Mouse (Mus musculus) hindlimb bud, embryonic 11.5 days (tissue): ENCODE measurements around the gene Eif1b.
"Not testable (repeated sequence)": the region's sequence is repeated elsewhere in the genome, so short reads cannot be mapped to it uniquely, and the experiment has no call there.

ENCODE experiments used
- DNase-seq: peaks from one replicate; pipeline ENCODE4 v3.0.0-alpha.2; 2012; ENCODE audit warnings: low read depth, low spot score; ENCODE audit errors: extremely low spot score

The Eif1b gene

GRCm38 (mm10) chr9:120519469-120520125 lies 27.6 kb downstream of the Eif1b start:
- DNase-seq, result no peak

- DNase-seq, result no peak
Measured at GRCm38 (mm10) chr9:120521161-120521560, 29.1 kb downstream of the Eif1b start.

- no peak for DNase-seq
Measured at GRCm38 (mm10) chr9:120527270-120527669, 35.2 kb downstream of the Eif1b start.

- no peak for DNase-seq
Measured at GRCm38 (mm10) chr9:120527919-120528318, 35.9 kb downstream of the Eif1b start.

GRCm38 (mm10) chr9:120528815-120529510 lies 36.9 kb downstream of the Eif1b start:
- DNase-seq, result no peak

GRCm38 (mm10) chr9:120530471-120530870 lies 38.4 kb downstream of the Eif1b start:
- DNase-seq, result no peak

- no peak for DNase-seq
Measured at GRCm38 (mm10) chr9:120532062-120532461, 40.0 kb downstream of the Eif1b start.

GRCm38 (mm10) chr9:120532691-120533090 lies 40.7 kb downstream of the Eif1b start:
- DNase-seq, result no peak

- DNase-seq, result not testable (repeated sequence)
Measured at GRCm38 (mm10) chr9:120533446-120533950, 41.5 kb downstream of the Eif1b start.

GRCm38 (mm10) chr9:120539662-120540251 lies 47.7 kb downstream of the Eif1b start, which contains the start of gene Entpd3:
Entpd3 (plus strand) TSS chr9:120539818.
- DNase-seq, result no peak

- DNase-seq, result no peak
Measured at GRCm38 (mm10) chr9:120541411-120541810, 49.4 kb downstream of the Eif1b start.

GRCm38 (mm10) chr9:120542241-120542640 lies 50.2 kb downstream of the Eif1b start:
- no peak for DNase-seq
